Mouse (Mus musculus): Measurements from ENCODE around the gene Dnajb9.
"Not testable (repeated sequence)": the region's sequence is repeated elsewhere in the genome, so short reads cannot be mapped to it uniquely, and the experiment has no call there.

Dnajb9 gene

DNA sequence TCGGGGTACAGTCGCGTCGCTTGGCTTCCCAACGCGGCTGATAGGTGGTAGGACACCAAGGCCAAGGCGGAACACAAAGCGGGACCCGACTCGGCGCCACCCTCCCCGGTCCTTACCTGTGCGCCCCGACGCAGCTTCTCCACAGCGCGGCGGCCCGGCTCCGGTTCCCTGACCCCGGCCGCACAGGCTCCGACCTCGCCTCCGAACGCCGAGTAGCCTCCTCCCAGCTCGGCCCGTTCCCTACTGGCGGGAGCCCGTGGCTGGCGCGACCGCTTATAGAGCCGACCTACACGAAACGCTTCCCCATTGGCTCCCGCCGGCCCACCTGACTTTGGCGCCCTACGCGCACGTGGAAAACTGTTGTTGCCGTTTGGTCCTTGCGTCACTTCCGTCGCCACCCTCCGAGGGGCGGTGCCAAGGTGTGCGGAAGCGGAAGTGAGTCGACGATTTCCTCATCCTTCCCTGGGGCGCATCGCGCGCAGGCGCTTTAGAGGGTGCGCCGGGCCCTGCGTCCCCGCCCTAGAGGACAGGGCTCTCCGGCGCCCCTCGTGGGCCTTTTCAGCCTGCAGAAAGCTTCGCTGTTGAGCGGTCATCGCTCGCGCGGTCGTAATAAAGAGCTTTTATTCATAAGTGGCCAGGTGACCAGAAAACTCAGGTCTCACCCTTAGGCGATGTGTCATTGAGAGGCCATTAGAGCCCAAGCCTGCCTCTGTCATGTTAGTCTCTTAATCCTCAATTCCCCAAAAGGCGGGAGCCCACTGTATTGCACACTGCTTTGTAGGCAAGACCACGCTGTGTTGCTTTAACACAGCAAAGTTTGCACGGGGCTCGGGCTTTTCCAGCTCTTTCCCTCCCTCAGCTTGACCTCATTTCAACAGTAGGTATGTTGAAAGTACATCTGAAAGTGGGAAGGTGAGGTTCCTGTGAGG is at the start of gene Dnajb9:
Gene Dnajb9, minus strand, starts transcription at position 503 of the 929 bp plus-strand sequence.
- DNase-seq: peak; percentile 99

DNA sequence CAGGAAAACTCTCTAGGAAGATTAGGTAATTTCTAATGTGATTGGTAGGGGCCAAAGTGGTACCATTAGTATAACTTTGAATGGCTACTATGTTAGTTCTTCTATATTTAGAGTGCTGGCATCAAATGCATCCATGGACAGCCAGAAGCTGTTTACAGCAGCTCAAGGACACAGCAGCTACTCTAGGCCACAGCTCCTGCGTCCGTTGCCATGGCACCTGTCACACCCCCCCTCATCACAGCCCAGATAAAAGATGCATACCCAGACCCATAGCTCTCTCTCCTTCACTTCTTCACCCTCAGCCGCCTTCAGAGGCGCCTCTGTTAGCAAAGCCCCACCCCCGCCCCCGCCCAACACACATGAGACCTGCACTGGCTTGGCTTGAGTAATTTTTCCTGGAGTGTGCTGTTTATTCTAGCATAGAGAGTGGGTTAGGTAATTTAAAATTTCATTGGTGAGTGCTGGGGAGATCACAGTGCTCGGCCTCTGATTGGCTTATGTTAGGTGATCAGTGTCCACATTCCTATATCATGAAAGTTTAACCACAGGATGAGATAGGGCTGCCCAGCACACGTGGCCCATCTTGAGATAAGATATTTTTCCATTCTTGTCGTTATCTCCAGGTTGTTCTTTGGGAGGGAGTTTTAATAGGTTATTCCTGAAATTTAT is 38.3 kb upstream of the Dnajb9 start:
- no peak for DNase-seq

DNA sequence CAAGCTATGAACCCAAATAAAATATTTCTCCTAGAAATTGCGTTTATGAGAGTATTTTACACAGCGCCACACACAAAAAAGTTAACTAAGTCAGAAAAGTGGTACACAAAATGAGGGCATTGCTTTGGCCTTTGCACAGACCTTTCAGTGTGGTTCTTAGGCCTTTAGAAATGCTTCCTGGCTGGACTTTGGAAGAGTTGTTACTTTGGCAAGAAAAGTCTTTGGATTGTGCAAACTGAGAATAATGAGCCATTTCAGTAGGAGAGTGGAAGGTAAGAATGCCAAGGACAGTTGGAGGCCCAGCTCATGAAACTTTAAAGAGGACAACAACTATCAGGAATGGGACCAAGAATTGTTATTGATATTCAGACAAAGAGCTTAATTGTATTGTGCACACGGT is 35.6 kb upstream of the Dnajb9 start:
- DNase-seq: no peak

DNA sequence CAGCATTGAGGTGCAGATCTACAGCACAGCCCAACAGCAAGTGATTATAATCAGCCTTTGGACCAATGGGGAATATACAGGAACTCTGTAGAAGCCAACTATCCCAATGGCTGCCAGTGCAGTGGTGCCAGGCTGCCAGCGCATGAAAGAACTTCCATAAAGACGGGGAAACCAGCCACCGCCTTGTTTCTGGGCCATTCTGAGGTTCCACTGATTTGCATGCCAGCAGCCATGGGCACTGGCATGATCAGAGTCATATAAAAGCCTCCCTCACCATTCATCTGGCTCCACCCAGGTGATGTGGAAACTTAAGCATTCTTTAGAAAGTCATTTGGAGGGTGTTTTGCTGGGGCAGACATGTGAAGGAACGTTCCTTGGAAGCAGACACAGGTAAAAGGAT is 32.3 kb upstream of the Dnajb9 start:
- DNase-seq: no peak

DNA sequence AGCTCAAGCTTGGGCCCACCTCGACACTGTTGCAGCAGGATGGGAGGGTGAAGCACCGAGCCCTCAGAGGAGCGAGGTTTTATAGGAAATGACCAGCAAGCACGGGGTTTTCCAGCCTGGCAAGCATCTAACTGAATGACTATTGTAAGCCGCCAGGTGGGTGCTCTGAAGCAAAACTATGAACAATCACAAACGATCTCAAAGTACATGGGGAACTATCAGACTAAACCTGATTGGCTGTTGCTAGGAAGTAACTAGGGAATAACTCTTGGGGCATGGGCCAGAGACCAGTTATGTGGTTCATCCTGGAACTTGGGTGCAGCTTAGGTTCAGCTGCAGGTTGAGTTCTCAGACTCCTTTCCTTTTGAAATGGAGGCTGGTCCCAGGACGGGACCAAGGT is 31.0 kb upstream of the Dnajb9 start:
- DNase-seq: no peak

DNA sequence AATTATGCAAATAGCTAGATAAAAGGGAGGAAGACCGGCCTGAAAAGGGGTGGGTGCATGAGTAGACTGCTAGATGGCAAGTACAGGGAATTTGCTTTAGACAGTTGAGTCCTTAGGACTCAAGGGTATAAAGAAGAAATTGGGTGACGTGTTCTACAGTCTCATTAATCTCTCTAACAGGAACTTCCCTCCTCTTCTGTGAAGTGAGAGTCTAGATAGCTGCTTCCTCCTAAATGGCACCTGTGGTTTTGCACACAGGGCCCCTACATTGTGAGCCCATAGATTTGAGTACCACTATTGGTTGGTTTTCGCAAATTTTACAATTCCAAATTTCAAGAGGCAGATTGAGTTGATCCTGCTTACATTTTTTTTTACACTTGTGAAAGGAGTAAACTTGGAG is 14.5 kb upstream of the Dnajb9 start:
- DNase-seq: no peak

DNA sequence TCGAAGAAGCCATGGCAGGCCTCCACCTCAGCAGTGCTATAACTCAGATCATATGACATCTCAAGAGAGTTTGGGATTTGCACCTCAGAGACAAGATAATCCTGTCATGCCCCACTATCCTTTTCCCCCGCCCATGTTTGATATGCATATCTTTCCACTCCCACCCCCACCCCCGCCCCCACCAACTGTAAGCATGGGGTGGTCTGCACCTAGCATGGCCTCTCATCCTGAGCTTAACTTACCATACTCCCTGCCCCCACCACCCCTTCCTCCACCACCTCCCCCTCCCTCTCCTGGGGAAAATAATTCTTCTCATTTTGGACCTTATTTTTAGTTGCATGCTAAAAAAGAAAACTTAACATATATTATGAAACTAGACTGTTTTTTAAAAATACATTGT is 12.9 kb upstream of the Dnajb9 start:
- DNase-seq: no peak

DNA sequence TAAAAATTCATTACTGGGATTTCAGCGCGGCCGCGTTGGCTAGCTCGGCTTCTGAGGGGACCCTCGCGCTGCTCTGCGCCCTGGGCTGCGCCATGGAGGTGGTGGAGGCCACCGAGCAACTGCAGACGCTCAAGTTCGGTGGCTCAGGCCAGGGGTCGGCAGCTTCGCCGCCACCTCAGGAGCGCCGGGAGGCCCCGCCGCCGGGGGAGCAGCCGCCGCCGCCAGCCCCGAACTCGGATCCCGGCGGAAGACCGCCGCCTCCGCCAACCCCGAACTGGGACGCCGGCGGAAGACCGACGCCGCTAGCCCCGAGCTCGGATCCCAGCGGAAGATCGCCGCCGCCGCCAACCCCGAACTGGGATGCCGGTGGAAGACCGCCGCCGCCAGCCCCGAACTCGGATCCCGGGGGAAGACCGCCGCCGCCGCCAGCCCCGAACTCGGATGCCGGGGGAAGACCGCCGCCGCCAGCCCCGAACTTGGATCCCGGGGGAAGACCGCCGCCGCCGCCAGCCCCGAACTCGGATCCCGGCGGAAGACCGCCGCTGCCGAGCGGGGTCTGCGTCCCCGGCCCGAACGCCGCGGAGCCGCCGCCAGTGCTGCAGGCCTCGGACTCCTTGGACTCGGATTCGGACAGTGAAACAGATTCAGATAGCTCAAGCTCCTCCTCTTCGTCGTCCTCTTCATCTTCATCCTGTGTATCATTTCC is 11.7 kb upstream of the Dnajb9 start:
- DNase-seq: peak; percentile 52

DNA sequence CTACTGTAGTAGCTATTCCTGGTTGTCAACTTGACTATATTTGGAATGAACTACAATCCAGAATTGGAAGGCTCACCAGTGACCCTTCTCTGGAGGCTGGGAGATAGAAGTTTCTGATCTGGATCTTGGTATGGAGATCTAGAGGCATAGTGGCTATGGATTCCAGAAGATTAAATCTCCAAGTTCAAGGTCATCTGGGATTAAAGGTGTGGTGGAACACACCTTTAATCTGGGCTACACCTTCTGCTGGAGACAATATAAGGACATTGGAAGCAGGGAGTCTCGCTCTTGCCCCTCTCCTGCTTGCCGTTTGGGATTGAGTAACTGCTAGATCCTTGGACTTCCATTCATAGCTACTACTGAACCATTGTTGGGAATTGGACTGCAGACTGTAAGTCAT is 10.9 kb upstream of the Dnajb9 start, which contains the start of gene Pnpla8:
Gene Pnpla8, plus strand, starts transcription at position 301 of the 400 bp plus-strand sequence.
- DNase-seq: not testable (repeated sequence)

DNA sequence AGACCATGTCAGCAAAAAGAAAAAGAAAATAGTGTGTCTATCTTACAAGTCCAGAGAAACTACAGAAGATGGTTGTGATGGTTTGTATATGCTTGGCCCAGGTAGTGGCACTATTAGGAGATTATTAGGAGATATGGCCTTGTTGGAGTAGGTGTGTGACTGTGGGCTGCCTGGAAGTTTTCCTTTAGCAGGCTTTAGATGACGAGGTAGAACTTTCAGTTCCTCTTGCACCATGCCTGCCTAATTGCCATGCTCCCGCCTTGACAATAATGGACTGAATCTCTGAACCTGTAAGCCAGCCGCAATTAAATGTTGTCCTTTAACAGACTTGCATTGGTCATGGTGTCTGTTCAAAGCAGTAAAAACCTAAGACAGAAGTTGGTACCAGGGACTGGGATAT is 1.4 kb upstream of the Dnajb9 start:
- DNase-seq: no peak

DNA sequence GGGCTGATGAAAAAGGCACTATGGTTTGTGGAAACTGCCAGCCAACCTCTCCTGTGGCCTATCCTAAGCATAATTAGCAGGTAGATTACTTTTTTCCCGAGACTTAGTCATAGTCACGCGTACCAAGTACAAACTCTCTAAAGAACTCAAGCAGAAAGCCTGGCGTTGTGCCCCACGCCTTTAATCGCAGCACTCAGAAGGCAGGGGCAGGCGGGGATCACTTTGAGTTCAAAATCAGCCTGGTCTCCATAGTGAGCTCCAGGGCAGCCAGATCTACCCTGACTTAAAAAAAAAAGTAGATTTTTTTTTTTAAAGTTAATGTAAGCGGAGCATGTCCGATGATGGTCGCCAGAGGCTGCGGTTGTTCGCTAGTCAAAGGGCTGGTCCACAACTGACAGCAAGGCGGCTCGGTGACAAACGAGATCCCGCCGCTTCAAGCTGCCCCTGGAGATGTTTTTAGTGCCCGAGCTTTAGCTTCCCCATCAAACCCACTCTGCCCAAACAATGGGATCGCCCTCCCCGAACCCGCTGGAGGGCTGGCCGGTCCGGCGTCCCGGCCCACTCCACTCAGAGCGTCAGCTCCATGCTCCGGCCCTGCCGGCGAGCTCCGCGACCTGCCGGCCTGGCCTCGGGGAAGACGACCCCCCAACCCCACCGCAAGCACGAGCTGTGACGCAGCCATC is 844 bp downstream of the Dnajb9 start:
- peak; percentile 54 for DNase-seq

DNA sequence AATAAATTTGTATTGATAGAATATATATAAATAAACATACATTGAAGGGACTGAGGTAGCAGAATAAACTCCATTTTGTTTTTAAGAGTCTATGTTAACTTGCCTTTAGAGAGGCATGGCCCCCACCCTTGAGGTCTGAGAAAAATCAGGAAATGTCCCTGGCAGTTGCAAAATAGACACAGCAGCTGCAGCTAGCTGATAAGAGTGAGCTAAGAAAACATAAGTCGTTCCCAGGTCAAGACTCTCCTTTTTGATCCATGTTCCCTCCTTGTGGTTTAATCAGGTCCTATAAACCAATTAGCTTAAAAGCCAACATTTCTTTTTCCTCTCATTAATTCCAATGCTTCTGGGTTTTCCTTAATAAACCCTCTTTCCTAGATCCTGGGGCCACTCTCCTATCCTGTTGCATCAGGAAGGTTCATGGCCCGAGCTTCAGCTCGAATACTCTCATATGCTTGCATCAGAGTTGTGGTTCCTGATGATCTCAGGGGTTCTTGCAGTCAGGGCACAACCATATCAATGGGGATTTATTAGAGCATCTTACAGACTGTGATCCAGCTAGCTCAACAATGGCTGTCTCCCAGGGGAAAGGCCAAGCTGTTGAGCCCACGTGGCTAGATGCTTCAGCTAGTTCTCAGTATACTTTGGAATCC is 12.1 kb downstream of the Dnajb9 start:
- no peak for DNase-seq

DNA sequence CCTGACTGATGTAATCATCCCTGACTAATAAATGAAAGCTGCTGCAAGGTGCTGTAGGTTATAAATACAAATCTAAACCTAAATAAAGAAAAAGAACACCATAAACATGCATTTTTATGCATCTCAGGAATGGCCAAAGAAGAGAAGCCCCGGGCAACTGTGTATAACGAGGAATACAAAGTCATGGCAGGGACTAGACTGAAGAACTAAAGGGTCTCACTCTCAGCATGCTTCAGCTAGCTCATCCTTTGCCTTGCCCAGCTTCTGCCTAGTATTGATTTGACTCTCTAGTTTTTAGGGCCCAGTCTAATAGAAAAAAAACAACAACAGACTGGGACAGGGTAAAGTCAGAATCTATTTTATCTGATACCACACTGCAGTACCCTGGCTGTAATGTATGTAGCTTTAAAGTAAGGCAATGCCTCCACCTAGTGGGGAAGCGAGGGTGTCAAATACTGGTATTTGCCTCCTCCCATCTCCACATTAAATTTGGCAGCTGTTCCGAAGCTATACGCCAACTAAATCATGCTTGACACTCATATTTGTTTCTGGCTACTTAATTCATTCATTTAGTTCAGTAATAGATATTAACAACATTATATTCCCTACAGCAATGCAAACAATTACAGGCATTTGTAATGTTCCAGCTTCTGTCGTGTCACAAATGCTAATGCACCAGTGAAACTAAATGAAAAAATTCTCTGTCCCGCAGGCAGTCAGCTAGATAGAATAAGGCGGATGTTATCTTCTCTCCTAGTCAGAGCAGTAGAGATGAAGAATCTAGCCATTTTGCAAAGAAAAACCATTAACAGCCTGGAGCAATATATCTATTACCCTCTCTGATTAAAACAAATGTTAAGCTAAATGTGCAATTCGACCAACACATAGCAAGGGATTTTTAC is 28.8 kb downstream of the Dnajb9 start:
- DNase-seq: peak; percentile 73

DNA sequence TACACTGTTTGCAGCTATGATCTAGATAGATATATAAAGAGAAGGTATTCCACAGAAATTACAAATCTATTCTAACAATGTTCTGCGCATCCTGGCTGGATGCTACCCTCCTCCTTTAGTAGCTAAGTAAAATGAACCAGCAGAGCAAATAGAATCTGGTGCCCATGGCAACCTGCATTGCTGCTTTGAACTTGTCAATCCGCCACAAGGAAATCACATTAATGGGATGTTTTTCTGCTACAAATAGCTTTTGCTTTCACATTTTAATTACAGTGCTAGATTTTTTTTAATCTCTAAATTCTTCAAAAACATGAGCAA is 33.1 kb downstream of the Dnajb9 start:
- peak; percentile 18 for DNase-seq

DNA sequence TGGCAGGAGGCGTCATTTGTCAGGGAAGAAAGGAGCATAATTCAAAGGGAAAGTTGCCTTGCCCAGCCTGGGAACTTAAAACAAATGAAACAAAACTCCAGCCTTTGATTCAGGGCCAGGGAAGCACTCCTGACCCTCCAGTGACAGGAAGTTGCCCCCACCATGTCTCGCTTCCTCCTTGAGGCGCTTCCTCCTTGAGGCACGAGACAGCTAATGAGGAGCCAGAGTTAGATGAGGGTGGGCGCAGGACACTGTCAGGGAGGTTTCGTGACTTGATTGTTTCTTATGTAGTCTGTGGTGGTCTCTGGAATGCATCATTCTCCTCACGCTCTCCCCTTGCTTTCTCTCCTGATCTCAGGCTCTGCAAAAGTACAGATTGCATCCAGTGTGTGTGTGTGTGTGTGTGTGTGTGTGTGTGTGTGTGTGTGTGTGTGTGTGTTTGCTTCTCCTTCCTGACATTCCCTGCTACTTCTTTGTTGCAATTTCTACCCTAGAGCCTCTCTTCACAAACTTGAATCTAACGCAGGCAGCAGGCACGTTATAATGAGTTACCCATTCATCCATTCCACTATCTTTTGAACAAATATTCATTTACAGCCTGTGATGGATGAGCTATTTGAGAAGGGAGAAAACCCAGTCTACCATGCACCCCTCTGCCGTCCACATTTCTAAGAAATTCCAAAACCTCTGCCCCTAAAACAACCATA is 33.6 kb downstream of the Dnajb9 start:
- peak; percentile 24 for DNase-seq

DNA sequence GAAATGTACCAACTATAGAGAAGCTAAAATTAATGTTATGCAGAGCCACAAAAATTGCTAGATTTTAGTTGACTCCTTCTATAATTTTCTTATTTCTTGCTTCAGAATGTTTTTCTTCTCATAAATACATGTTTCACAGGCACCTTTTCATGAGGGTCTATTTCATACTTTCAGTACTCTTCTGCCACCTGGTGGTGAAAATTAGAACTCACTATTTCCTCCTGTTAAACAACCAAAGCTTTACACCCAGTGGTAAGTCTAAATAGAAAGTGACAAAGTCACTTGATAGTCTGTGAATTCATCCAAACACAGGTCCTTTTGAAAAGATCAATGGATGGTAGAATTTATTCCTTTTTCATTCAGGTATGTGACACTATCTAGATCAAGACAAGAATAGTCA is 43.2 kb downstream of the Dnajb9 start:
- DNase-seq: peak; percentile 83

DNA sequence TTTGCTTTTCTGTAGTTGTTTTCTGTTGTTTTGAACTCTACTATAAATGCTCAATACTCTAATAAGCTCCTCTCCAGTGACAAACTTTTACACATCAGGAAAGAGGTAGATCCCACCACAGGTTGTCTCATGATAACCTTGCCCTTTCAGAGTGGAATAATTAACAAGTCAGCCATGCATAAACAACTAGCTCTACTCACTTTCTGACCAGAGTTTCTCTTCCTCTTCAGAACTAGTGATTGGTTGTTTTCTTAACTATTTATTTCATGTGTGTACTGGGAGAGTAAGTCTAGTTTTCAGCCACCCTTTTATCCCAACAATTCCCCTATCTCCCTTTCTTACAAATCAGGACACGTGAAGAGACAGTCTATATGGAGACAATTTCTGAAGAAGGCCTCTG is 50.8 kb downstream of the Dnajb9 start:
- no peak for DNase-seq

Data from embryo, embryonic 11 days (tissue).